In genomic region chr16:45886599-45886998, GRCm38 (mm10) we compare ENCODE assay signal across 17 mouse cellular contexts.
DNase-seq lines count a peak whose midpoint lies in the region; ATAC-seq and TF ChIP-seq lines count a peak whose summit lies in the region.
"Had no signal": no experiment of that assay in that cellular context is flagged by ENCODE, and none has a peak within 500 bp of the region (broad histone marks: within the 10 kb centered on the region; RNA-seq: fewer than 3 reads in every experiment).

No protein-coding gene starts in this region.

- no peak overlapping the region for H3K4me2 ChIP-seq in heart, embryonic 13.5 days
- H3K4me2 ChIP-seq in intestine, postnatal 0 days (replicated peaks; ENCODE audit: low read depth) = no peak overlapping the region
- H3K4me2 ChIP-seq: midbrain, embryonic 13.5 days; neural tube, embryonic 15.5 days had no signal

- no peaks in the 10 kb centered on the region for H3K9me3 ChIP-seq in heart, embryonic 13.5 days
- no peaks in the 10 kb centered on the region for H3K9me3 ChIP-seq in intestine, postnatal 0 days (ENCODE audit: control insufficient read depth)
- H3K9me3 ChIP-seq: midbrain, embryonic 13.5 days; neural tube, embryonic 15.5 days had no signal

- WGBS in heart, embryonic 13.5 days = 45% methylated on average over 5 of the region's 5 CpGs
- 40% methylated on average over 5 of the region's 5 CpGs for WGBS in intestine, postnatal 0 days

- H3K27ac ChIP-seq in heart, embryonic 13.5 days (replicated peaks) = 0 out of 2 replicates have a peak overlapping the region, but pooled peaks have one; percentile 1
- no peak overlapping the region for H3K27ac ChIP-seq in intestine, postnatal 0 days (ENCODE audit: low read depth, low read length)
- H3K27ac ChIP-seq: layer of hippocampus, adult 2 months; liver, embryonic 14.5 days; midbrain, embryonic 13.5 days; neural tube, embryonic 15.5 days had no signal

- no peaks in the 10 kb centered on the region for H3K27me3 ChIP-seq in heart, embryonic 13.5 days (replicated peaks)
- H3K27me3 ChIP-seq in C2C12 (ENCODE audit: control insufficient read depth, insufficient read depth, insufficient read length) = no peaks in the 10 kb centered on the region
- no peaks in the 10 kb centered on the region for H3K27me3 ChIP-seq in intestine, postnatal 0 days (replicated peaks; ENCODE audit: control insufficient read depth, insufficient read depth, low read length)
- H3K27me3 ChIP-seq: midbrain, embryonic 13.5 days; neural tube, embryonic 15.5 days had no signal

- no peaks in the 10 kb centered on the region for H3K79me2 ChIP-seq in C2C12 (ENCODE audit: control insufficient read depth, insufficient read depth)

- peaks cover 35% of the 10 kb centered on the region for H3K4me1 ChIP-seq in heart, embryonic 13.5 days
- H3K4me1 ChIP-seq in intestine, postnatal 0 days (replicated peaks; ENCODE audit: control insufficient read depth, insufficient read depth, low read length) = 0 out of 2 replicates have a peak, but pooled peaks cover 3% of the 10 kb centered on the region
- H3K4me1 ChIP-seq: midbrain, embryonic 13.5 days; neural tube, embryonic 15.5 days had no signal

- DNase-seq in heart, adult 18-20 months = no peak
- peak; percentile 57 for DNase-seq in lung, postnatal 36 days
- no peak for DNase-seq in gastrocnemius, postnatal 25 days
- DNase-seq: cerebellum, adult 11-12 months; gastrocnemius, postnatal 14 days; heart, postnatal 10 days; right cerebral cortex, postnatal 14 days had no signal

- no peak overlapping the region for H3K4me3 ChIP-seq in heart, embryonic 13.5 days
- H3K4me3 ChIP-seq in C2C12 (ENCODE audit: insufficient read depth, poor library complexity, severe bottlenecking) = no peak overlapping the region
- H3K4me3 ChIP-seq in intestine, postnatal 0 days (ENCODE audit: low read depth, low read length) = no peak overlapping the region
- H3K4me3 ChIP-seq: layer of hippocampus, adult 2 months; midbrain, embryonic 13.5 days; neural tube, embryonic 15.5 days had no signal

- no peak for ATAC-seq in heart, embryonic 13.5 days (ENCODE audit: extremely low read depth, insufficient number of reproducible peaks, low FRiP score, low TSS enrichment)
- ATAC-seq in intestine, postnatal 0 days = peak; percentile 41; the same call in 1 of the 2 replicates
- no peak for ATAC-seq in monocyte, adult 5-6 weeks (replicated peaks; ENCODE audit: insufficient number of reproducible peaks, low FRiP score, low TSS enrichment, poor library complexity, severe bottlenecking)
- no peak for ATAC-seq in activated CD4-positive, CD25-positive, alpha-beta regulatory T cell, adult 4 months
- ATAC-seq: forebrain, embryonic 14.5 days; midbrain, embryonic 13.5 days had no signal

- no peak for TF ChIP-seq CTCF in C2C12 (IDR thresholded peaks at IDR 0.05; ENCODE audit: control insufficient read depth, insufficient read depth, insufficient read length)
- no peak for TF ChIP-seq CTCF in intestine, postnatal 0 days (IDR thresholded peaks at IDR 0.05; ENCODE audit: low read depth)

- H3K9ac ChIP-seq in heart, embryonic 13.5 days = no peak overlapping the region
- H3K9ac ChIP-seq in intestine, postnatal 0 days (ENCODE audit: low read depth, low read length) = no peak overlapping the region
- H3K9ac ChIP-seq: liver, embryonic 14.5 days; midbrain, embryonic 13.5 days; neural tube, embryonic 15.5 days had no signal

- H3ac ChIP-seq in C2C12 (ENCODE audit: control insufficient read depth, insufficient read length, low read depth) = no peak overlapping the region

- no peaks in the 10 kb centered on the region for H3K79me3 ChIP-seq in C2C12 (ENCODE audit: low read depth)

- H3K36me3 ChIP-seq in heart, embryonic 13.5 days = no peaks in the 10 kb centered on the region
- no peaks in the 10 kb centered on the region for H3K36me3 ChIP-seq in C2C12 (ENCODE audit: control insufficient read depth, insufficient read depth)
- no peaks in the 10 kb centered on the region for H3K36me3 ChIP-seq in intestine, postnatal 0 days (ENCODE audit: control insufficient read depth, insufficient read depth)
- H3K36me3 ChIP-seq: midbrain, embryonic 13.5 days; neural tube, embryonic 15.5 days had no signal

TF ChIP-seq in C2C12, 6 proteins besides CTCF, POLR2A, EP300 and RAD21:
- TF ChIP-seq MYOG (IDR thresholded peaks at IDR 0.05; ENCODE audit: control insufficient read depth, extremely low read depth, insufficient read length) (no peak), MYOD1 (IDR thresholded peaks at IDR 0.05; ENCODE audit: control insufficient read depth, insufficient read length, low read depth) (no peak), MAX (IDR thresholded peaks at IDR 0.05) (no peak), FOSL1 (IDR thresholded peaks at IDR 0.05; ENCODE audit: insufficient read depth, low read length, poor library complexity, severe bottlenecking) (peak; percentile 36), CEBPB (IDR thresholded peaks at IDR 0.05; ENCODE audit: low read depth) (no peak)
